Mouse (Mus musculus) A20 (cell line): ENCODE data around the gene Rpl29.

Experiments
- DNase-seq: peaks from one replicate; pipeline ENCODE4 v3.0.0-alpha.2; 2011; ENCODE audit warnings: low read depth, low spot score

Rpl29 gene

DNA sequence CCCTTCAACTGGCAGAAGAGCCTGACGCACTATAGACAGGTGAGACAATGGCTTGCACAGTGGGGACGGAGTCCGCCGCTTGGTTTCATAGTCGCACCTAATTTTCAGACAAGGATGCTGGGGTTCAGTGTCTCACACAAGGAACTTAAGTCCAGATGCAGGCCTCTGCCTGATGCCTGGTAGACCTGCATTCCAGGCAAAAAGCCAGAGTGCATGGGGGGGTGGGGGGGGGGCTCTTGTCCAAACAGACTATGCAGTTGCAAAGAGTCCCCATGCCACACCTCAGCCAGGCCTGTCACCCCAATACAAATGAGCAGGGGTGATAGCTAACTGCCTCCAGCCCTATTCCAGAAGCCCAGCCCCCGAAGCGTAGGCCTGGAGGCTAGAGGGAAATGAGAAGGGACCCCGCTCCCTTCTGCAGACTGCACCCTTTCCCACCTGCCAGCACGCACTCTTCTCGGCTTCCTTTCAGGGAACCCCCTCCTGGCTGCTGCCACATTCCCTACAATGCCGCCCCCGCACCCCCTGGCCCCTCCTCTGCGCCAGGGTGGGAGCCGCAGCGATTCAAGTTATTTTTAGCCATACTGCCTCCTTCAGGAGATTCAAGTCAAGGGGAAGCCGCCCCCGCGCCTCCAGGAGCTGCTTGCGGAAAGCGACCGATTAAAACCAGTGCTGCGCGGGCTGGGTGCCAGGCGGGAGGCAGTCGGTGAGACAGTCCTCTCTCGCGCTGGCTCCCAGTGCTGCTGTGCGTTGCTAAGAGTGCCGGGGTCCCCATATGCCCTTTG is 11.2 kb upstream of the Rpl29 start:
- DNase-seq = no peak

DNA sequence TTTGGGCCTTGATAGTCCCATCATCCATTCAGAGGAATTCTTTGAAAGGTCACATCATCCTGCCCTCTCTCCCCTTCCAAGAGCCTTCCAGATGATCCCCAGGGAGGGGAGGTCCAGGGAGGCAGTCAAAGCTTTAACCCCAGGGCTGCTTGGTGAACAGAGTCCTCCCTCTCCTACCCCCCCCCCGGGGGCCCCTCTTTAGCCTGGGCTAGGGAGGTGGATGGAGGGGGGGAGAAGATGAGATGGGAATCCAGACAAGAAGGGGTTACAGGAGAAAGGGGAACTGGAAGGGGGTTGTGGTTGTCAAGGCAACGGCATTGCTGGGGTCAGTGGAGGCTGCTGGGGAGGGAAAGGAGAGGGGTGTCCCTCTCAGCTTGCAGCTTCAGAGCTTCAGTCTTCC is 8.6 kb upstream of the Rpl29 start:
- no peak for DNase-seq

DNA sequence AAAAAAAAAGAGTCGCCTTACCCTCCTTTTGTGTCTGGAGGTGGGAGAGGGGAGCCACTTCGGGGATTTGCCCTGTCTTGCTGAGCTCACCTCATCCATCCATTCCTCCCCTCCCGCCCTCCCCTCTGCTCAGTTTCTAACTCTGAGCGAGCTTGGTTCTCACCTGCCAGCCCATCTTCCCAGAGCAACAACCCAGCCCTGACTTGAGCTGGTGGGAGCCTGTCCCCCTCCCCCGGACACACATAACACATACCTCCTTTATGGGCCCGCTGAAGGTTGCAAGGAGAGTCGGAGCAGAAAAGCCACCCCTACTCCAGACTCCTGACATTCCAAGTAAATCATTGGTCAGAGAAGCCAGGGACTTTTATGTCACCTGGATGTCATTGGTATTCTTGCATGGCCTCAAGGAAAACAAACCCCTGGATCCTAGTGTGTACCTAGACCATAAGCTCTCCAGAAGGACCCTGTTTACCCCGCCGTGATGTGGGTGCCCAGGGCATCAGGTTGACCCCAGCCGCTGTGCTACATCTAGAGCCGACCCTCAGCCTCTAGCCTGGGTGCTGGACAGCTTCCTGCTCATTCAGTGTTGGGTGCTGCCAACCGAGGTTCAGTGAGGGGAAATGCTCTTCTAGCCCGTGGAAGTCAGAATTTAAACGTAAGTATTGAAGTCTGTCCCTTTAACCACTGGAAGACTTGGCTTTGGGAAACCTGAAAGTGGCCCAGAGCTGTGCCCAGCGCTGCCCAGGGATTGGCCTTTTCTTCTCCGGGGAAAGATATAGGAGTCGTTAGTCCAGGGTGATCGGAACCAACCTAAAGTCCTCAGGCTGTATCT is 8.0 kb upstream of the Rpl29 start:
- no peak for DNase-seq

DNA sequence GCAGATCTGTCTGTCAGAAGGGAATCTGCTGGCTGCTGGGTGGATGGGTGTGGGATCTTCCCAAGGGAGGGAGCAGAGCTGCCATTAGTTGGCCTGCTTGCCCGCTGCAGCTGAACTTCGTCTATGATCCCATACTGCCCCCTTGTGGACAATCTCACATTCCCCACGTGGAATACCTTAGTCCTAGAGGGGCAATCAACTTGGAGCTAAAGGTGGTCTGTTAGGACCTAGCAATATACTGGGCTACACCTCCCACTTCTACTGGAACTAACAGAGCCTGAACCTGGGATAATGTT is 7.4 kb upstream of the Rpl29 start:
- peak; percentile 80 for DNase-seq

DNA sequence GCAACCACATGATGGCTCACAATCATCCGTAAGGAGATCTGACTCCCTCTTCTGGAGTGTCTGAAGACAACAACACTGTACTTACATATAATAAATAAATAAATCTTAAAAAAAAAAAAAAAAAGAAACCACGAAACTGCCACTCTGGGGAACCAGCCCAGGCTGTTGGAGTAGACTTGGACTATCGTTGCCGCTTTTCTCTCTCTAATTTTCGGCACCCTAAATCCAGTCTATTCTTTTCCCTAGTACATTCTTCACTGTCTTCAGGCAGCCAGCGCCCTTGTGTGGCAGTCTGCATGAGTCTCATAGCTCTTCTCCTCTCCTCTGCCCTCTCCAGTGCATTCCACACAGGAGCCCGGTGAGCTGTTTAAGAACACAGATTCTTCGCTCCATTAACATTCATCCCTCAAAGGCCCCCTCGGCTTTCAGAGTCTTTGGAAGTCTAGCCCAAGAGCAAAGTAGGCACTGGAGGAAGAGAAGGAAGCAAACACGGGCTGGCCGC is 484 bp upstream of the Rpl29 start:
- no peak for DNase-seq

DNA sequence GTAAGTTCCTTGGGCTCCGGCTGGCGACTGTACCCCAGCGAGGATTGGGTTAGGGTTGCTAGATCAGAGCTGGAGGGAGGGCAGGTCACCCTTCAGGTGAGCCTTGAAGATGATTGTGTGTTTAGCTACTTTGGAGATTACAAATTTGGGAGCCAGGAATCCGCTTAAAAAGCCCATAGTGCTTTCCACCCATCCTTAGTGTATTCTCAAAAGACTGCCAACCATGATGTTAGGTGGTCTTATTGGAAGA is 686 bp downstream of the Rpl29 start:
- no peak for DNase-seq

DNA sequence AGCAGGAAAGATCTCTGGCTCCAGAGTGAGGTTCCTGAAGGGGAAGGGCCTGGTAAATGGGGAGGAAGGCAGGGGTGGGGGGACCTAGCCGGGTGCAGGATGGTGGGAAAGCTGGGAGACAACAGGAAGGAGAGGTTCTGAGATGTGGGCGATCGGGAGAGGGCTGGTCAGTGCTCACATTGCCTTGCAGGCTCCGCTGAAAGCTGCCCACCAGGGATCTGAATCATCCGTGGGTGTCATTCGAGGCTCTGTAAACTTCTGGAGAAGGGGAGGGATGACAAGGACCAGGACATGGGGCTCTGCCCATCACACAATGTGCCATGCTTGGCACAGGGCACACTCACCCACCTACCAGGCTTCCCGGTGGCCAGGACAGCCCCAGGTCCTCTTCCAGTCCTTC is 4.1 kb downstream of the Rpl29 start:
- DNase-seq = no peak

DNA sequence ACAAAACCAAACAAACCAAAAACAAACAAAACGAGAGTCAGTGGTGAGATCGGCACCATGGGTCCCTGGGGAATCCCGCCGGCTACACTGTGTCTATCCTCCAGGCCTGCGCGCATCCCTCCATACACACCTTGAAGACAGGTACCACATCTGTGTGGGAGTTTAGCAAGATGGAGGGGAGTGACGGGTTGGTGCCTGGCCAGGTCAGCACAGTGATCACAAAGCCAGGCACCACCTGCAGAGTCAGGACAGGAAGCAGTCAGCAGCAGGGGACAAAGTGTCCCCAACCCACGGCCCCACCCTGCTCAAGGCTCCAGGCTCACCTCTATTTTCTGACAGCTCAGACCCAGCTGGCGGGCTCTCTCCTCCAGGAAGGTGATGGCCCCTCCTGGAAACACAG is 7.3 kb downstream of the Rpl29 start:
- no peak for DNase-seq

DNA sequence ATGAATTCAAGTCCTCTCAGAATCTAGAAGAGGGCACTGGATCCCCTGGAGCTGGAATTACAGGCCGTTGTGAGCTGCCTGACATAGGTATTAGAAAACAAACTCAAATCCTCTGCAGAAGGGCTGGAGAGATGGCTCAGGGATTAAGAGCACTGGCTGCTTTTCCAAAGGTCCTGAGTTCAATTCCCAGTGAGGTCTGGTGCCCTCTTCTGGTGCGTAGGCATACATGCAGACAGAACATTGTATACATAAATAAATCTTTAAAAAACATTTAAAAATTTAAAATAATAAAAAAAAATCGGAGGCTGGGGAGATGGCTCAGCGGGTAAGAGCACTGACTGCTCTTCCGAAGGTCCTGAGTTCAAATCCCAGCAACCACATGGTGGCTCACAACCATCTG is 13.4 kb downstream of the Rpl29 start:
- DNase-seq = no peak

DNA sequence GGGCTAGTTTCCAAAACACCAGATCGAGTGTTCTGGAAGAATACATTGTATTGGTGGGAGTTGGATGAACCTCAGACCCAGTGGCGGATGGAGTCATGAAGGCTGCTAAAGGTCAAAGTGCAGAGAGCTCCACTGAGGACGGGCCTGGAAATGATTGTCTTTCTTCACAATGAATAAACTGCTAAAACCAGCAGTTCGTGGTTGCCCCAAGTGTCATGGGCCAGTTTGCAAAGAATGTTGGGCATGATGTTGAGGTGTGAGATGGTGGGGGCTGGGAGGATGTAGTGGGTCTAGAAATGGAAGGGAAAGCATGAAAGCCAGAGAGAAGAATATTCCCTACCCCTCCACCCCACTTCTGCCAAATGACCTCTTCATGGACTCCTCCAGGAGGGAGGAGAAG is 15.6 kb downstream of the Rpl29 start:
- no peak for DNase-seq

DNA sequence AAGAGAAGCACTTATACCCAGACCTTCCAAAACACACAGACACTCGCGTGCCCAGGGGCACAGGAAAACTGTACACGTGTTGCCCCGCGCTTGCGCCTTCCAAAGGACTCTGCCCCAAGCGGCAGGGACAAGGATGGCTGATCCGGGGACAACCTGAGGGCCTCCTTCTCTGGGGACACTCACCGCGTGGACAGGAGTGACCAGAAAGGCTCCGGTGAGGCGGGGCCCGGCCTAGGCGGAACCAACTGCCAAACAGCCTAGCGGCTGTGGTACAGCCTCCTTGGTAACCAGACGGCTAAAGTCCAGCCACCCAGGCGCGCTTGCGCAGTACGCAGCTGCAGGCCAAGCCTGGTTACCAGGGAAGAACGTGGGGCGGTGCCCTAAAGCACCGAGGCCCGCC is 18.1 kb downstream of the Rpl29 start, which contains the start of the genes Abhd14b and Abhd14a:
Abhd14b (plus strand) TSS at position 112 of the 400 bp plus-strand sequence.
Abhd14a (minus strand) TSS at position 331 of the 400 bp plus-strand sequence.
- peak; percentile 94 for DNase-seq

DNA sequence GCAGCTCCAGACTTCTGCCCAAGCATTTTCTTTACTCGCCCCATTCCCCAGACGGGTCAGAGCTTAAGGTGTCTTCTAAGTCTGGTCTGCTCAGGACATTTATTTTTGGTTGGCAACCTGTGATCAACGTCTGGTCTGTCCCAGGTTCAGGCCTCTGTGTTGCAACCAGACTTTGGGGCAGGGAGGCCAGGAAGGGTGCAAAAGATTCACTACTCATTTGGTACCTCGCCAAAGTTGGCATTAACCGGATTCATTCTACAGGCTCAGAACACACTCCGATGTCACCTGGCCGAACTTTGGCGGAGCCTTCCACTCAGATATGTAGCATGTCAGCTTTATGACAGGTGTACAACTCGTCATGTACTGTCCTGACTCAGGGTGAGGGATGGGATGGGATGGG is 18.7 kb downstream of the Rpl29 start:
- no peak for DNase-seq

DNA sequence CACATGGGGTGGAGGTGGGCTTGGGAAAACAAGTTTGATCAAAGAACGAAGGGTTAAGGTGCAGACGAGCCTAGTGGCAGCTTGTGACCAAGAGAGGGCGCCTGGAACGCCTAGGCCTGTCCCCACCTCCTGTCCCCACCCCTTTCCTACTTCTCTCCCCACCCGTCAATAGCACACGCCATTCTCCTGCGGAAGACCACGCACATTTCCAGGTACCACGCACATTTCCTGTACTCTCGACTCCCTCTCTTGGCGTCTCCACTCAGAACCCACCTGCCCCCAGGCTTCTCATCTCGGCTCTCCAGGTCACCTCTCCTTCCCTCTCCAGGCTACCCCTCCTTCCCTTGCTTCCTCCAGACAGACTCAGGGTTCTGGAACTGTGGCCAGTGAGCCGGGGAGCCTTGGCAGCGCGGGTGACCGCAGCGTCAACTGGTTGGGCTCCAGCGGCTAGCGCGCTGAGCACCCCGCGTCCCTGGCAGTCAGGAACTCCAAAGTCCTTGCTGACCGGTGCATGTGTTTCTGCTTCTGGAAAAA is 19.3 kb downstream of the Rpl29 start:
- DNase-seq = peak; percentile 65

DNA sequence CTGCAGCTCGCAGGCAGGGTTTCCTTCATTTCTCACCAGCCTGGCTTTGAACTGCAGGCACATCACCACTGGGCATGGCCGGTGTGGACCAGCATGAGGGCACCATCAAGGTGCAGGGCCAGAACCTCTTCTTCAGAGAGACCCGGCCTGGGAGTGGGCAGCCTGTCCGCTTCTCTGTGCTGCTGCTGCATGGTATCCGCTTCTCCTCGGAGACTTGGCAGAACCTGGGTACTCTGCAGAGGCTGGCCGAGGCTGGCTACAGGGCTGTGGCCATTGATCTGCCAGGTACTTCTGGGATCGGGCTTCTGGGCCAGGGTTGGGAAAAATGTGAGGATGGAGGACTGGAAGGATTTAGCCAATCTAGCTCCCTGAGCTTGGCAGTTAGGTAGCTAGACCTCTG is 20.7 kb downstream of the Rpl29 start:
- DNase-seq = no peak

DNA sequence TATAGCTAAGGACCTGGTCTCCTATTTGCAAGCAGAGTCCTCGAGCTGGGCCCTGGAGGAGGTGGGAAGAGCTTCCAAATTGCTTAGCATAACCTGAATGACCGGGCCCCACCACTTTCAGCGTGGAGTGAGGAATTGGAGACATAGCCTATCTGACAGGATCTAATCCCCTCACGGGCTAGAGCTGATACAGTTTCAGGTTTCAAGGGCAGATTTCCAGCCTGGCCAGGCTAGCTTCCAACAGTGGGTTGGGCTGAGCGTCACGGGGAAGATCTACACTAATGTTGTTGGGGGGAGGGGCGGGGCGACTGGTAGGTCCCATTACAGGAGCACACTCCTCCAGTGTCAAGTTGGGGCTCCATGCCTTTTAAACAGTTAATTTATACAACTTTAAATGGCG is 21.4 kb downstream of the Rpl29 start:
- DNase-seq = no peak

DNA sequence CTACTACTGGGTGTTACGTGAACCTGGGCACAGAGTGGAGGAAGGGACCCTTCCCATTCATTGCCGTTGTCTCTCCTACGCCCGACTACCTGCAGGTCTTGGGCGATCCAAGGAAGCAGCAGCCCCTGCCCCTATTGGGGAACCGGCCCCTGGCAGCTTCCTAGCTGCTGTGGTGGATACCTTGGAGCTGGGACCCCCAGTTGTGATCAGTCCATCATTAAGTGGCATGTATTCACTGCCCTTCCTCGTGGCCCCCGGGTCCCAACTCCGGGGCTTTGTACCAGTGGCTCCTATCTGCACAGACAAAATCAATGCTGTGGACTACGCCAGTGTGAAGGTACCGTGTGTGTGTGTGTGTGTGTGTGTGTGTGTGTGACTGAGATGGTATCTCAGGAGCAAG is 22.0 kb downstream of the Rpl29 start:
- DNase-seq = no peak

DNA sequence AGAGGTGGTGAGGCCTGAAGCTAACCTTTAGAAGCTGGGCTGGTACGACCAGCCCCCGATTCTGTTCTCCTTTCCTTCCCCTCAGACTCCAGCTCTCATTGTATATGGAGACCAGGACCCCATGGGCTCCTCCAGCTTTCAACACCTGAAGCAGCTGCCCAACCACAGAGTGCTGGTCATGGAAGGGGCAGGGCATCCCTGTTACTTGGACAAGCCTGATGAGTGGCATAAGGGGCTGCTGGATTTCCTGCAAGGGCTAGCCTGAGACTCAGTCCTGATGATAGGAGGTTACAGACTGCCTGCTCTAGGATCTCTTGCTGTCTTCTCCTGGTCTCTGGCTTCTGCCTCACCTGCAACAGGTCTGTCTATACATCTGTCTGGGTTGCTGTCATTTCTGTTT is 22.6 kb downstream of the Rpl29 start:
- DNase-seq = no peak

DNA sequence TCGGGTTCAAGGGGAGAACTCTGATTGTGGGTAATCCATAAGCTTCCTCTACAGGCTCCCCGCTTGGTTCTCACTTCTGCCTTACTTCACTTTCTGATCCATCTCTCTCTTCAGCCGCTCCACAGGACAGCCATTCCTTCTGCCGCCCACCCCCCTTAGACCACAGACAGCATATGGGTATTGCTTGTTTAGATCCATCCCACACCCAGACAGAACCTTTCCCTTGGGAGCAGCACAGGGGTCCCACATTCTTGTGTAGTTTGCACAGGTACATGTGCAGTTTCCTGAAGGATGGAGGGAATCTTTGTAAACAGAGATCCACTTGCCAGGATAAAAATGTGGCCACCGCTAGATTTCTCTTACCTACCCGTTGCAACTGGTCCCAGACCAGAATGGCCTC is 23.1 kb downstream of the Rpl29 start:
- no peak for DNase-seq

DNA sequence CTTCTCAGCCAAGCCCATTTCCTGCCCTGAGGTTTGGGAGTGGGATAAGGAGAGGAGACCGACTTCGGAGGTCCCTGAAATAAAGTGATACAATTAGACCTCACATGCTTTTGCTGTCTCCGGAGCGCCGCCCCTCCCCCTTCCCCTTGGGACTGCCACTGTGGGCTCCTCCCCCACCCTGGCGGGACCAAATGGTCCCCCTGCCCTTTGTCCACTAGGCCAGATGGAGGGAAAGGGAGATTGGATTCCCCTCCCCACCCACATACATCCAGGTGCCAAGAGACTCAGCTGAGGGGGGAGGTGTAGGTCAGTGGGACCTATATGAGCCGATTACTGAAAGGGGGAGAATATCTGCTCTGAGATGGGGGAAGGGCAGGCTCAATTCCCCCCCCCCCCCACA is 23.6 kb downstream of the Rpl29 start:
- peak; percentile 67 for DNase-seq

DNA sequence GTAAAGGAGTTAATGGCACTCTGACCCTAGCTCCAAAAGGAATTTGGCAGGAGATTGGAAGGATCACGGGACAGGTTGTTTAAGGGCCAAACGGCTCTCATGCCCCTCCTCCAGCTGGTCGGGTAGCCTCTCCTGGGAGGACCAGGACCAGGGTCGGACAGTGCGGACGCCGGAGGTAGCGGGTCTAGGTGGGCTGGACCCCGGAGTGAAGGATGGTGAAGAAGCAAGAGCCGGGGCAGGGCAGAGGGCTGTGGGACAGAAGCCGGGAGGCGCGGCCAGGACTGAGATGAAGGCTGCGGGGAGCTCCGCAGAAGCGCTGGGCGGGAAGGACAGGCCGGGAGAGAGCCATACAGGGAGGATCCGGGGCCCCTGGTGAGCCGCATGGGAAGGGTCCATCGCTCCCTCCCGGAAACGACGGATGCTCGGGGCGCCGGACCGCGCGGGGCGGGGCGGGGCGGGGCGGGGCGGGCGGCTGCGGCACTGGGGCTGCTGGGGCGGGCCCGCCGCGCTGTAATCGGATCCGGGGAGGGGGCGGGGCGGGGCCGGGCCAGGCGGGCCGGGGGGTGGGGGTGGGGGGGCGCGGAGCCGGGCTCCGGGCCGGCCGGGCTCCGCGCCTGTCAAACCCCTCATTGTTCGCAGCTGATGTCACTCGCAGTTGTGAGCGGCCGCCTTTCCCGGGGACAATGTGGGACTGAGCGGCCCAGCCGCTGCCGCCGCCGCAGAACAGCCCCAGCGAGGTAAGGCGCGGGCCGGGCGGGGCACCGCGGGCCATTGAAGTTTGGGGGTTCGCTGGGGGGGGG is 24.2 kb downstream of the Rpl29 start, which contains the start of gene Pcbp4:
Pcbp4 (plus strand) TSS at position 21 of the 800 bp plus-strand sequence.
- peak; percentile 81 for DNase-seq

DNA sequence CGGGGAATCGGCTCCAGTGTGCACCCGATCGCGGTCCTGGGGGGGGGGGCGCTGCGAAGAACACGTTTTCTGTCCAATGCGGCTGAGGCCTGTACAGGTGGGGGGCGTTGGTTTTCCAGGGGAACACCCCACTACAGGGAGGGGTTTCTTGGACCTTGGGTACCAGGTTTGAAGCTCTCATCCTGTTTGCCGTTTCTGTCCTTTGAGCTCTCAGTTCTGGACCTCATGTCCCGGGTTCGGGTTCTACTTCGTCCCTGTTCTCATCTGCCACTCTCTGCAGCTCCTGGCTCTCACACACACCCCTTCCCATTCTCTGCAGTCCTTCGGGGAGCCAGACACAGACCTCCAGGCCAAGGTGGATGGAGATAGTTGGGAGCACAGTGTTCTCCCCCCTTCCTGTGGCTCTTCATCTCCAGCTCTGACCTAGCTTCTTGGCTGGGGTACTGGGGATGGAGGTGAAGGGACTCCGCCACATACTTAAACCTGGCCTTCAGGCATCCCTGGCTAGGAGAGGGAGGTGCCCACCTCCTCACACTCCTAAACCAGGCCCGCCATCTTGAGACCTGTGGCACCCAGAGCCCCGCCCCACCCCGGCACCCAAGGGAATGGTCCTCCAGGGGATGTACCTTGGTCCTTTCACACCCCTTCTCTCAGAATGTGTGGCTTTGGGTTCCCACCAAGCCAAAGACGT is 25.0 kb downstream of the Rpl29 start:
- no peak for DNase-seq
